Mouse (Mus musculus): ENCODE results near the gene Serpina3m. TPM values are rescaled to one million over a fixed set of nuclear protein-coding genes. Genes with fewer than 3 reads are reported as not detected.
"Not testable (repeated sequence)": the region's sequence is repeated elsewhere in the genome, so short reads cannot be mapped to it uniquely, and the experiment has no call there.

Gene Serpina3m
- total RNA-seq (2014; rRNA removed) (not detected in 2 replicates), polyA plus RNA-seq (2015; fragmentation: Nextera tagmentation; extraction: Ambion mirVana) (not detected in 2 replicates)

- H3K36me3 ChIP-seq (ENCODE audit: insufficient read depth, low read length), result not testable (repeated sequence)
- WGBS, result 85% methylated on average over 3 of the region's 3 CpGs
These were observed at the start of gene Serpina3m, which contains the start of gene Serpina3k for GRCm38 (mm10) chr12:104338226-104338625. Gene Serpina3m (plus strand): TSS chr12:104338486. Gene Serpina3k (plus strand): TSS chr12:104338486.

GRCm38 (mm10) chr12:104289872-104290271 lies 48.4 kb upstream of the Serpina3m start:
- DNase-seq (ENCODE audit: low spot score) (no peak), ATAC-seq (ENCODE audit: low FRiP score) (no peak)
- H3K27me3 ChIP-seq (ENCODE audit: insufficient read depth, low read length), result no peaks in the 10 kb centered on the region
- H3K9me3 ChIP-seq (ENCODE audit: low read length), result no peaks in the 10 kb centered on the region
- 52% methylated on average over 4 of the region's 4 CpGs for WGBS
- no peaks in the 10 kb centered on the region for H3K36me3 ChIP-seq (ENCODE audit: insufficient read depth, low read length)
- H3K4me1 ChIP-seq (ENCODE audit: insufficient read depth, low read length), result no peaks in the 10 kb centered on the region
- no peak overlapping the region for H3K27ac ChIP-seq (ENCODE audit: low read depth, low read length)
- TF ChIP-seq CTCF (IDR thresholded peaks at IDR 0.05), result no peak
- no peak overlapping the region for H3K4me2 ChIP-seq (ENCODE audit: low read depth, low read length, poor library complexity, severe bottlenecking)
- H3K9ac ChIP-seq (replicated peaks; ENCODE audit: low read length, poor library complexity, severe bottlenecking), result no peak overlapping the region
- H3K4me3 ChIP-seq (ENCODE audit: low read depth, low read length), result no peak overlapping the region

More at GRCm38 (mm10) chr12:104338226-104338625, at the start of gene Serpina3m, which contains the start of gene Serpina3k:
- H3K27me3 ChIP-seq (ENCODE audit: insufficient read depth, low read length); DNase-seq (ENCODE audit: low spot score); H3K4me3 ChIP-seq (ENCODE audit: low read depth, low read length); H3K9me3 ChIP-seq (ENCODE audit: low read length); H3K4me2 ChIP-seq (ENCODE audit: low read depth, low read length, poor library complexity, severe bottlenecking); H3K27ac ChIP-seq (ENCODE audit: low read depth, low read length); ATAC-seq (ENCODE audit: low FRiP score); H3K4me1 ChIP-seq (ENCODE audit: insufficient read depth, low read length); H3K9ac ChIP-seq (replicated peaks; ENCODE audit: low read length, poor library complexity, severe bottlenecking): not testable (repeated sequence)

DNA sequence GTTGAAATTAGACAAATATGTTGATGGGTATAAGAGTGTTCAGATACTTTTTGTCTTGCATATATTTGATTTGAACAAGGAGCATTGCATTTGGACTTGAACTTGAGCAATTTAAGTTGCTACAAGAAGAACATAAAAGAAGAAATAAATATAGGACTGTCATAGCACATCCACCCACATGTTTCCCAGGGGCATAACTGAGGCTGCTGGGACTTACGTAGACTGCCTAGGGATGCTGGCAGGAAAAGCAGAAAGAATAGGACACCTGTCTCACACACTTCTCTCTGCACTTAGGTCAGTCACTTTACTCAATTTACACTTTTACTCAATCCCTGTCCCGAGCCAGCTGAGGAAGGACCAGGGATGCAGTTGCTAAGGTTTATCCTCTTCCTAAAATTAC lies 44.3 kb upstream of the Serpina3m start:
- TF ChIP-seq CTCF (IDR thresholded peaks at IDR 0.05), result no peak
- H3K27ac ChIP-seq (ENCODE audit: low read depth, low read length), result no peak overlapping the region
- DNase-seq (ENCODE audit: low spot score), result no peak
- no peaks in the 10 kb centered on the region for H3K36me3 ChIP-seq (ENCODE audit: insufficient read depth, low read length)
- H3K9ac ChIP-seq (replicated peaks; ENCODE audit: low read length, poor library complexity, severe bottlenecking), result no peak overlapping the region
- no peak overlapping the region for H3K4me3 ChIP-seq (ENCODE audit: low read depth, low read length)
- 89% methylated on average over 2 of the region's 2 CpGs for WGBS
- no peaks in the 10 kb centered on the region for H3K9me3 ChIP-seq (ENCODE audit: low read length)
- ATAC-seq (ENCODE audit: low FRiP score), result no peak
- no peak overlapping the region for H3K4me2 ChIP-seq (ENCODE audit: low read depth, low read length, poor library complexity, severe bottlenecking)
- H3K4me1 ChIP-seq (ENCODE audit: insufficient read depth, low read length), result no peaks in the 10 kb centered on the region
- no peaks in the 10 kb centered on the region for H3K27me3 ChIP-seq (ENCODE audit: insufficient read depth, low read length)

GRCm38 (mm10) chr12:104298049-104298448 lies 40.2 kb upstream of the Serpina3m start:
- H3K9ac ChIP-seq (replicated peaks; ENCODE audit: low read length, poor library complexity, severe bottlenecking), result no peak overlapping the region
- DNase-seq (ENCODE audit: low spot score), result no peak
- no peaks in the 10 kb centered on the region for H3K9me3 ChIP-seq (ENCODE audit: low read length)
- no peaks in the 10 kb centered on the region for H3K4me1 ChIP-seq (ENCODE audit: insufficient read depth, low read length)
- no peak overlapping the region for H3K27ac ChIP-seq (ENCODE audit: low read depth, low read length)
- no peak overlapping the region for H3K4me3 ChIP-seq (ENCODE audit: low read depth, low read length)
- no peaks in the 10 kb centered on the region for H3K36me3 ChIP-seq (ENCODE audit: insufficient read depth, low read length)
- no peak overlapping the region for H3K4me2 ChIP-seq (ENCODE audit: low read depth, low read length, poor library complexity, severe bottlenecking)
- 91% methylated on average over 2 of the region's 2 CpGs for WGBS
- TF ChIP-seq CTCF (IDR thresholded peaks at IDR 0.05), result no peak
- no peak for ATAC-seq (ENCODE audit: low FRiP score)
- H3K27me3 ChIP-seq (ENCODE audit: insufficient read depth, low read length), result no peaks in the 10 kb centered on the region

- WGBS, result 81% methylated on average over 4 of the region's 4 CpGs
- no peak overlapping the region for H3K9ac ChIP-seq (replicated peaks; ENCODE audit: low read length, poor library complexity, severe bottlenecking)
- no peaks in the 10 kb centered on the region for H3K36me3 ChIP-seq (ENCODE audit: insufficient read depth, low read length)
- no peaks in the 10 kb centered on the region for H3K4me1 ChIP-seq (ENCODE audit: insufficient read depth, low read length)
- H3K4me2 ChIP-seq (ENCODE audit: low read depth, low read length, poor library complexity, severe bottlenecking), result no peak overlapping the region
- H3K4me3 ChIP-seq (ENCODE audit: low read depth, low read length), result no peak overlapping the region
- TF ChIP-seq CTCF (IDR thresholded peaks at IDR 0.05), result no peak
- no peaks in the 10 kb centered on the region for H3K27me3 ChIP-seq (ENCODE audit: insufficient read depth, low read length)
- DNase-seq (ENCODE audit: low spot score) (no peak), ATAC-seq (ENCODE audit: low FRiP score) (no peak)
- H3K9me3 ChIP-seq (ENCODE audit: low read length), result no peaks in the 10 kb centered on the region
- H3K27ac ChIP-seq (ENCODE audit: low read depth, low read length), result no peak overlapping the region
These were observed 32.3 kb upstream of the Serpina3m start for GRCm38 (mm10) chr12:104305991-104306390.

GRCm38 (mm10) chr12:104314253-104314652 lies 24.0 kb upstream of the Serpina3m start, which contains the start of gene Serpina3j:
Gene Serpina3j (plus strand): TSS chr12:104314553.
- H3K9me3 ChIP-seq (ENCODE audit: low read length), result no peaks in the 10 kb centered on the region
- 79% methylated on average over 1 of the region's 1 CpGs for WGBS

More at GRCm38 (mm10) chr12:104314253-104314652, 24.0 kb upstream of the Serpina3m start, which contains the start of gene Serpina3j:
- ATAC-seq (ENCODE audit: low FRiP score) (no peak), DNase-seq (ENCODE audit: low spot score) (no peak)
- H3K4me1 ChIP-seq (ENCODE audit: insufficient read depth, low read length), result no peaks in the 10 kb centered on the region
- no peak within 1 kb of the TSS for H3K4me2 ChIP-seq (ENCODE audit: low read depth, low read length, poor library complexity, severe bottlenecking)
- no peaks in the 10 kb centered on the region for H3K36me3 ChIP-seq (ENCODE audit: insufficient read depth, low read length)
- no peaks in the 10 kb centered on the region for H3K27me3 ChIP-seq (ENCODE audit: insufficient read depth, low read length)
- no peak for TF ChIP-seq CTCF (IDR thresholded peaks at IDR 0.05)
- no peak within 1 kb of the TSS for H3K9ac ChIP-seq (replicated peaks; ENCODE audit: low read length, poor library complexity, severe bottlenecking)
- no peak within 1 kb of the TSS for H3K27ac ChIP-seq (ENCODE audit: low read depth, low read length)
- no peak within 1 kb of the TSS for H3K4me3 ChIP-seq (ENCODE audit: low read depth, low read length)
